In genomic region chr5:134552110-134552972, GRCm38 (mm10) we compare ENCODE assay signal across 8 mouse cellular contexts. TPM values are rescaled to one million over a fixed set of nuclear protein-coding genes. Genes with fewer than 3 reads are reported as not detected.
DNase-seq lines count a peak whose midpoint lies in the region; ATAC-seq and TF ChIP-seq lines count a peak whose summit lies in the region.

Gene Clip2 (minus strand): TSS chr5:134552434.

- peaks cover 25% of the 10 kb centered on the region; the same call in 1 of the 2 replicates for H3K4me1 ChIP-seq in hindbrain, postnatal 0 days (ENCODE audit: insufficient read depth, low read length)

- H3K27me3 ChIP-seq in hindbrain, postnatal 0 days (ENCODE audit: insufficient read depth, low read length): no peaks in the 10 kb centered on the region

- intact Hi-C loops in gastrocnemius, adult 2 months (cut with DNase I): no loop called here
- intact Hi-C loops in left cerebral cortex, adult 2 months (cut with DNase I): loop anchor here (1.0 kb wide), 1 partner anchor 20 kb away; no protein-coding TSS in a partner anchor

- no peaks in the 10 kb centered on the region for H3K36me3 ChIP-seq in hindbrain, postnatal 0 days (ENCODE audit: insufficient read depth, low read length)

- H3K4me2 ChIP-seq in hindbrain, postnatal 0 days (ENCODE audit: low read depth, low read length): peak within 1 kb of the TSS; percentile 78

- H3K27ac ChIP-seq in gastrocnemius, adult 2 months: peak within 1 kb of the TSS; percentile 90
- peak within 1 kb of the TSS; percentile 94 for H3K27ac ChIP-seq in hindbrain, postnatal 0 days
- peak within 1 kb of the TSS; percentile 98 for H3K27ac ChIP-seq in left cerebral cortex, adult 2 months

- peak; percentile 91 for DNase-seq in T-cell, adult 2 months (ENCODE audit: low spot score)
- peak; percentile 100 for DNase-seq in gastrocnemius, adult 2 months
- peak; percentile 99 for DNase-seq in hindbrain, postnatal 0 days (ENCODE audit: low spot score)
- peak; percentile 99 for DNase-seq in left cerebral cortex, adult 2 months (ENCODE audit: extremely low spot score in 1 of 2, low spot score in 2 of 2)
- peak; percentile 97 for DNase-seq in right cerebral cortex, adult 2 months (ENCODE audit: low spot score in 2 of 2)
- DNase-seq in urinary bladder, postnatal 14 days (ENCODE audit: low spot score): peak; percentile 99

- H3K4me3 ChIP-seq in gastrocnemius, adult 2 months: peak within 1 kb of the TSS; percentile 90
- H3K4me3 ChIP-seq in hindbrain, postnatal 0 days (ENCODE audit: low read length): peak within 1 kb of the TSS; percentile 84
- H3K4me3 ChIP-seq in left cerebral cortex, adult 2 months: peak within 1 kb of the TSS; percentile 80

- no peaks in the 10 kb centered on the region for H3K9me3 ChIP-seq in hindbrain, postnatal 0 days (ENCODE audit: low read length)

- WGBS in hindbrain, postnatal 0 days: under 1% methylated on average over 53 of the region's 61 CpGs

- peak; percentile 75 for ATAC-seq in common myeloid progenitor, adult 5-6 weeks (replicated peaks; ENCODE audit: low read depth, poor library complexity, severe bottlenecking)
- ATAC-seq in hindbrain, postnatal 0 days: peak; percentile 96
- peak; percentile 86 for ATAC-seq in megakaryocyte, adult 5-6 weeks (ENCODE audit: poor library complexity, severe bottlenecking)

- TF ChIP-seq CTCF in gastrocnemius, adult 2 months (IDR thresholded peaks at IDR 0.05): peak; percentile 37
- TF ChIP-seq CTCF in hindbrain, postnatal 0 days (IDR thresholded peaks at IDR 0.05; ENCODE audit: low read depth): peak; percentile 34
- peak; percentile 42 for TF ChIP-seq CTCF in left cerebral cortex, adult 2 months (IDR thresholded peaks at IDR 0.05)

- peak within 1 kb of the TSS; percentile 89 for H3K9ac ChIP-seq in hindbrain, postnatal 0 days (replicated peaks; ENCODE audit: low read length)

RNA-seq across cellular contexts. Expression of gene Clip2, which starts in this region (rescaled TPM):
- 6.2 and 13.3 TPM in 2 replicates for total RNA-seq in common myeloid progenitor, adult 5-6 weeks (2017)
- 1 to 10 TPM; 3.0 to 4.2 TPM for total RNA-seq in gastrocnemius, adult 2 months (2021)
- 133 and 150 TPM in 2 replicates for total RNA-seq in hindbrain, postnatal 0 days (2014; rRNA removed)
- 10.7 and 10.9 TPM in 2 replicates for polyA plus RNA-seq in hindbrain, postnatal 0 days (2015; fragmentation: Nextera tagmentation; extraction: Ambion mirVana)
- total RNA-seq in left cerebral cortex, adult 2 months (2021): 100 to 1,000 TPM; 116 to 123 TPM
- 1.8 and 1.9 TPM in 2 replicates for total RNA-seq in megakaryocyte, adult 5-6 weeks (2015)
- total RNA-seq in megakaryocyte, adult 5-6 weeks (2017): 3.7 and 6.7 TPM in 2 replicates

Comparison
In these comparisons a context has a peak if more than half of its experiments do, and no peak if none do; other contexts are left out.
1. Peak in every context shown above with its lines: DNase-seq, ATAC-seq, H3K4me3 ChIP-seq and H3K27ac ChIP-seq.